Mouse (Mus musculus) olfactory bulb, adult 2 months (tissue): Measurements from ENCODE around the gene Il4ra.

Experiments used
- CTCF ChIP-seq: fragments of 200-500 bp; IDR thresholded peaks from 2 replicates; pipeline ENCODE4 v1.5.1; 2012; ENCODE audit warnings: low read depth, mild to moderate bottlenecking, low read length, moderate library complexity; ENCODE audit not compliant: insufficient read depth
- POLR2A ChIP-seq: fragments of 200-500 bp; IDR thresholded peaks from 2 replicates; pipeline ENCODE4 v1.6.1; 2012; ENCODE audit warnings: mild to moderate bottlenecking, low read depth, low read length, moderate library complexity; ENCODE audit not compliant: insufficient read depth

GRCm38 (mm10) chr7:125556096-125556495 lies 4.2 kb downstream of the Il4ra start:
- no peak for TF ChIP-seq POLR2A
- no peak for TF ChIP-seq CTCF
